ENCODE assay signal across 9 mouse cellular contexts in genomic region chr6:88290129-88290766, GRCm38 (mm10).
DNase-seq lines count a peak whose midpoint lies in the region; ATAC-seq lines count a peak whose summit lies in the region.
"Had no signal": no experiment of that assay in that cellular context is flagged by ENCODE, and none has a peak within 500 bp of the region (broad histone marks: within the 10 kb centered on the region; RNA-seq: fewer than 3 reads in every experiment).

No protein-coding gene starts in this region.

- ATAC-seq in cerebellum, adult (ENCODE audit: insufficient number of reproducible peaks, low FRiP score, low TSS enrichment) = no peak
- no peak for ATAC-seq in activated CD4-positive, CD25-positive, alpha-beta regulatory T cell, adult 4 months
- ATAC-seq in intestine, embryonic 16.5 days = no peak

- no peaks in the 10 kb centered on the region for H3K27me3 ChIP-seq in intestine, embryonic 16.5 days (replicated peaks; ENCODE audit: control insufficient read depth, insufficient read depth, low read length)

- DNase-seq in cerebellum, adult 8-10 months = peak; percentile 7
- peak; percentile 65 for DNase-seq in adipocyte (ENCODE audit: low spot score)
- DNase-seq in gastrocnemius, postnatal 10 days = peak; percentile 37
- peak; percentile 10 to 37 for DNase-seq in left cerebral cortex, adult 18-20 months (ENCODE audit: low spot score in 2 of 2)
- no peak for DNase-seq in lung, postnatal 25 days (ENCODE audit: low spot score)
- DNase-seq: spleen, adult 18-20 months had no signal

- no peak overlapping the region for H3K27ac ChIP-seq in intestine, embryonic 16.5 days (ENCODE audit: low read length)

- no peak overlapping the region for H3K9ac ChIP-seq in intestine, embryonic 16.5 days (ENCODE audit: low read depth, low read length)

- H3K9me3 ChIP-seq in intestine, embryonic 16.5 days (ENCODE audit: control insufficient read depth, low read length) = no peaks in the 10 kb centered on the region

- H3K36me3 ChIP-seq in intestine, embryonic 16.5 days (ENCODE audit: control insufficient read depth, insufficient read depth, low read length) = no peaks in the 10 kb centered on the region

- H3K4me1 ChIP-seq in intestine, embryonic 16.5 days (ENCODE audit: control insufficient read depth, insufficient read depth, low read length) = no peaks in the 10 kb centered on the region

- 85% methylated on average over 6 of the region's 6 CpGs for WGBS in intestine, embryonic 16.5 days

- H3K4me2 ChIP-seq in intestine, embryonic 16.5 days (ENCODE audit: low read depth, low read length) = no peak overlapping the region

- no peak overlapping the region for H3K4me3 ChIP-seq in intestine, embryonic 16.5 days (ENCODE audit: low read length)
